Mouse (Mus musculus) T-cell, adult 2 months (primary cell): Measurements from ENCODE around the gene Rac2.

Experiments
- DNase-seq: peaks from one replicate; pipeline ENCODE4 v3.0.0; 2022; ENCODE audit warnings: low spot score

Rac2 gene

DNA sequence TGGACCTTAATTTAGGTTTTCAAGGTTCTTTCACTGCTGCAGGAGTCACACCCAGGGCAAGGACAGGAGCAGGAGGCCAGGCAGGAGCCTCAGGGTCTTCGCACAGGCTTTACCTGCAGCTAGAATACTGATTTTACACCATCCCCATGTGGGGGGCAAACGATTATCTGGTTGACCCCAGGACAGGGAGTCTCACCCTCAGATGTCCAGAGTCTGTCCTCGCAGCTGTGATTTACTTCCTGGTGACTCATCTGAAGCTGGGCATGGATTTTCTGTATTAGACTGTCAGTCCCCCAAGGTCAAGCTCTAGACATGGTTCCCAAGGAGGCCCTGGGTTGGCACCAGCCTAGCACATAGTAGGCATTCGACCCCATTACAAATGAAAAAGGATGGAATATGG lies 26.5 kb downstream of the Rac2 start:
- DNase-seq, result no peak

DNA sequence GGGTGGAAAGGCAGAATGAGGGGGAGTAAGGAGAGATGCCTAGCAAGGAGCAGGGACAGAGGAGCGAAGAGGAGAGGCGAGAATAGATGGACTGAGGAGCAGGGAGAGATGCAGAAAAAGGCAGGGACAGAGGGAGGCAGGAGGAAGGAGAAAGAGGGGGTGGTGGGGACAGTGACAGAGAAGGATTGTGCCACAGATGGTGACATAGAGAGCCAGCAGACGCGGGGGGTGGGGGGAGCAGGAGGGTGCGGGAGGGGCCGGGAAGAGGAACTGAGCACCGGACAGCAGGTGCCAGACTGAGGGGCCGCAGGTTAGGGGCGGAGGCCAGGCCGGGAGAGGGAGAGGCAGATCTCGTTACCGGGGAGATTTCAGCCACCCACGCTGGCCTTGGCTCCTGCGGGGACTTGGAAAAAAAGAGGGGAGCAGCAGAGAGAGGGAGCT lies 28.0 kb downstream of the Rac2 start, which contains the start of gene Sstr3:
Gene Sstr3, minus strand, starts transcription at position 125 of the 441 bp plus-strand sequence.
- DNase-seq, result no peak

DNA sequence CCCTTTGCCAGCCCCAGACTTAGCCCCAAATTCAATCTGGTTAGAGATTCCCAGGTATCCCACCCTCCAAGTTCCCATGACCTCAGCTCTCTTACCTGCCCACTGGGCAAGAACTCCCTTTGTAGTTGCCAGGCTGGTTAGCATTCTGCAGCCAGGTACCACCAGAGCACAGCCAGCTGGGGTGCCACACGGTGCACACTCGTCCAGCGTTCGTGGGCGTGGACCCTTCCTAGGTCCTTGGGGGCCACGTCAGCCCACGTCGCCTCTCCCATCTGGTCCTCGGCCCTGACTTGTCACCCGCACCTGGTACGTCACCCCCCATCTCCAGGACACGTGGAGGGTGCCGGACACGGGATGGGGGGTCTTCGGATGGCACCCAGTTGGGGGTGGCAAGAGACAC lies 28.5 kb downstream of the Rac2 start:
- DNase-seq, result no peak

DNA sequence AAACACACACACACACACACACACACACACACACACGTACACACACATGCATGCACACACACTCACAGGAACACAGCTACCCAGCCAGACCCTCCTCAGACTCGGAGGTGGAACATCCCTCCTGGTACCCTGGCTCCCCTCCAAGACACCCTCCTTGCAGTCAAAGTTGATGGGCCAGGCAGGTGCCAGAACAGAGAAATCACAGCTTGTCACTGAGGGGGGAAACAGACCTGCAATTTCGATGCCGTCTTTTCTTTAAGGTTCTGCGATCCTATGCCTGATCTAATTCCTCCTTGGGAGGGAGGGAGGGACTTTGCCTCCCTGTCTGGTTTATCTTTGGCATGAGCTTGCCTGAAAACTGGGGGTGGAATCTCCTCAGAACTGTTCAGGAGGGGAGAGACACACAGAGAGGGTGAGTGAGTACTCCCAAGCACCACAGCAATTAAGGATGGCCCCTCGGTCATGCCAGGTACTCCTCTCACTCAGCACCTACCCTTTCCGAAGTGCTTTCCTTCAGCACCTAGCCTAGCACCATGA lies 29.7 kb downstream of the Rac2 start:
- DNase-seq, result no peak

DNA sequence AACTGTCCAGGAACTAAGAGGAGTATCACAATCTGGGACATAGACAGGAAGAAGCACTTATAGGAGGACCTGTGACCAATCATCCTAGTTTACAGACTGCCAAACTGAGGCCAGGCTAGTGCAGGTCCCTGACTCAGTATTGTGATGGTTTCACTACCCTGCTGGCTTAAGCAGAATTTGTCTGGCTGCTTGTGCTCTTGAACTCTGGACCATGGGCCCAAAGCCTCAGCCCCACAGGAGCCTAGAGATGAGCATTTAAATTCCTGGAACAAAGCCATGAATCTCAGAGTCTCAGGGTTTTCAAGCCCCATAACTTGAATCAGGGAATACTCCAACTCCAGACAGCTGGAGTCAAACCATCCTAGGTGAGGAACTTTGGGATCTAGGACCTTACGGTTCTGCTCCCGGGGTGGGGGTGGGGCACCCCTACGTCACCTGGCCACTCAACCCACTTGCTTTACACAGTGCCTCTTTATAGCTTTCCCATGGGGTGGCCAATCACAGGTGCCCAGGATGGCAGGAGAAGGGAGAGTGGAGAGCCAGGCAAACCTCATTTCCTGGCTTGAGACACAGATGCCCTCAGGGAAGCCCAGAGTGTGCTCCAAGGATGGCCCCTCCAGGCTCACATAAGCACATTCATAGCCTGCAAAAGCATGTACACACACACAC lies 30.4 kb downstream of the Rac2 start:
- DNase-seq, result no peak

DNA sequence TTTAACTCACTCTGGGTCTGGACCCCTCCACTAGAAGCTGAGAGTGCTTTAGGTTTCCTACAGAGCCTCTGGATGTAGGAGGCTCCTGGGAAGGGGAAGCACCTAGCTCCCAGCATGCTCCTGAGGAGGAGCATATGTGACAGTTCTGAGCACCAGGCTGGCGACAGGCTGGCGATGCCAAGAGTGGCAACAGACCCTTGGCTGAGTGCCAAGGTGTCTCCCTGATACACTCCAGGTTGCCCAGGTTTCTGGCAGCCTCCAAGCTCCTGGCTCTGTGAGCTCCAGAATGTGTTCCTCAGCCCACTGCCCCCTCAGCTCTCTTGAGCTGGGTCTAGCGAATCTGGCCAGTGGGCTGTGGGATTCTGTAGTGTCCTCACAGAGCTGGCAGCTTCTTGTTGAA lies 31.0 kb downstream of the Rac2 start:
- DNase-seq, result no peak

DNA sequence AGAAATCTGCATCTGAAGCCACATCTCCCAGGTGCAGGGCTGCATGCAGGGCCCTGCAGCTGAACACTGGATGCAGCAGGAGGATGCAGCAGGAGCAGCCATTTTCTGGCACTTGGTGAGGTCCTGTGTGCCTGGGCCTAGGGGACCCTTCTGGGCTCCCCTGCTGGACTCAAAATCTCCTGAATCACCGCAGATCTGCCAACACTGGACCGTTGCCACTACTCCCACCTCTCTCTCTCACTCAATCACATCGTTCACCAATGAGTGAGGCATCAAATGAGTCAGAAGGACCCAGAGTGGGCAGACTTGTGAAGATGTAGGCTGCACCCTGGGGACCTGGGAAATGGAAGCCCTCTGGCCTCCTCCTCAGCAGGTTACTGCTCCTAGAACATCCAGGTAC lies 31.5 kb downstream of the Rac2 start:
- DNase-seq, result no peak

DNA sequence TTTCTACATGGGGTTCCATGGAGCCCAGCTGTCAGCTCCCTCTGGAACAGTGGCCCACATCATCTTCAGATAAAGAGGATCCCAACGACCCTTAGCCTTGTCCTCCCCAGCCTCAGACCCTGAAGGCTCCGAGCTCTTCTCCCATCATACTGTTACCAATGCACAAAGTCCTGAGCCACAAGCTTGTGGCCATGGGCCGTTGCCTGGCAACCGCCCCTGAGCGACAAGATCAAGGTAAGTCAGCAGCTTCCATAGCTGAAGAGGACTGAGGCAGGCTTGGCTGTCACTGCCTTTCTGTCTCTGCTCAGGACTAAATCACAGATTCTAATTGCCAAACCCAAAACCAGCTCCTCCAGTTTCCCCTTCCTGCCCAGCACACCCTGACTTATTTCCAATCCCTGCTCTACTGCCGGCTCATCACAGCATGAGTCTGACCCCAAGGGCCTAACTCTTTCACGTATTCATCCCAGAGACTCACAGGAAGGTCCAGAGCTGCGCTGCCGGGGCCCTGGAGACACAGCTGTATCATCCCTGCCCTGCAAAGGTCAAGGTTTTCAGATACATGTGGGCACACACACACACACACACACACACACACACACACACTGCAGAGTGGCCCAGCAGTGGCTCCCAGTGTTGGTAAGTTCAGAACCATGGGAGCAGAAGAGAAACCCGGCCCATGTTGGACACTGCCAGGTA lies 36.7 kb downstream of the Rac2 start:
- DNase-seq, result no peak

DNA sequence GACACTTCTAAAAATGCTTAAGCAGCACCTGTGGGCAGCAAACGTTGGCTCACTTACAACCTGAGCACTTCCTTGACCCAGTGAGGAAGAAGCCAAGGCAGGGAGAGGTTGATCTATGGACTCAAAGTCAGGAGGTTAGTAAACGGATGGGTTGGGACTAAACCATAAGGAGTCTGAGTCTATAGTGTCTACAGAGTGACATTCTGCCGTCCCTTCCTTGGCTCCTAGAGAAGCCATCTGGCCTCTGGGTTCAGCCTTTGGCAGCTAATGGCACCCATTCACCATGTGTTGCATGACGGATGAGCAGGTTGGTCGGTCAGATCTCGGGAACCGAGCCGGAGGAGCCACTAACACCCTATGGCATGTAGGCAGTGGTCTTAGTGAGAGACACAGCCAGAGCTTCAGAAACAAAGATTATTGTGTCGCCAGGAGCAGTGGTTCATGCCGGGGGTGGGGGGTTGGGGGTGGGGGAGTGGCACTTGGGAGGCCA lies 39.2 kb downstream of the Rac2 start:
- no peak for DNase-seq

DNA sequence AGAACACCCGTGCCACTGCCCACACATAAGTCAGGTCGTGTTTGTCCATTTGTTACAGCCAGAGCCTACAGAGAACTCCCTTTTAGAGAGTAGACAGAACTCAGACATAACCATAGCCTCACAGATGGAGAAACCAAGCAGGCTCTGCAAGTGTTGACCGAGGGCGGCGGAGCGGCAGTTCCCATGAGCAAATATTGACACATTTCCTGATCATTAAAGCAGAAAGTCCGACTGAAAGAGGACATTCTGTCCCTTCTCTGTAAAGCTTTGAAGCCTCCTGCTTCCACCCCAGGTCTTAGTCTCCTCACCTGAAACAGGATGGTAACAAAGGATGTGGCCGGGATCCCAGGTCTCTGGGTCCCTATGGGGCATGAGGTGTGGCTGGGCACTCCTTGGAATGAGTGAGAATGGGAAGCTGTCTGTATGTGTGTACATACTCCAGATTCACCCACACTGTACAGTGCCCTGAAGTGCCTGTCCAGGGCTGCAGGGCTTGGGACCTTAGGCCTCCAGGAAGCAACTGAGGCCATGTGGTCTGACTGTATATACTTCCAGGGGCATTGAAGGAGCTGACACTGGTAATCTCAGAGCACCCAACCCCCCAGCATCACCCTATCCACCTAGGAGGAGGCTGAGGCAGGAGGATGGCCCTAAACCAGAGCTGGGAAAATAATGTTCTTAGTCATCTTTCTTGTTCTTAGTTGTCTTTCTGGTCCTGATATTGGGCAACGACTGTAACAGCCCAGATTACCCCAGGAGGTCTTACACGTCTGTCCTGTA lies 39.8 kb downstream of the Rac2 start:
- DNase-seq, result no peak

DNA sequence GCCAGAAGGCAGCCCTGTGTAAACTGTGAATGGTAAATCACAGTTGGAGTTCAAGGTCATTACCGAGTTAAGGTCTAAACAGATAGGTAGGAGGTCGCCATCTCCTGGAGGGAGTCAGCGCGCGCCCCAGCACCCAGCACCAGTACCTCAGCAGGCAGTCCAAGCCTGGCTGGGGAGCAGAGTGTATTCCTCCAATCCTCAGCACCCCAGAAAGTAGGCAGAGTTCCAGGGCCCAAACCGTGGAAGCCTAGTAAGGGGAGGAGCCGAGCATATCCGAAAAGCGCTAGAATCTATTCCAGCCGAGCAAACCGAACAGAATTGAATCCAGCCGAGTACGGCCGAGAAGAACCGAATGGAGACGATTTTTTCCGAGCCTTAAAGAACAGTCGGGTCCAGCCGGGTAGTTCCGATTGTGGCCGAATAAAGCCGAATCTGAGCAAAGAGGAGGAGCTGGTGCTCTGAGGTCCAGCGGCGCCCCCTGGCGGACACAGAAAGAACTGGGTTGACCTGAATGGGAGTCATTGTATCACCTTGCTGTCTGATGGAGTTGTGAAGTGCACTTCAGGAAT lies 40.6 kb downstream of the Rac2 start:
- peak; percentile 96 for DNase-seq

DNA sequence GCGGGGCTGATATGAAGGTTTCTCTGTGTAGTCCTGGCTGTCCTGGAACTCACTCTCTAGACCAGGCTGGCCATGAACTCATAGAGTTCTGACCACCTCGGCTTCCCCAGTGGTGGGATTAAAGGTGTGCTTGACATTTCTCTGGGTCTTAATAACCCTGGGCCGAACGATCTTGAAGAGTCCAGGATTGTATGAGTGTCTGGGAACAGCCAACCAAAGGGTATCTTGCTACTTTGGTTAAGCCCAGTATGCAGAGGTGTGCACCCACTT lies 41.2 kb downstream of the Rac2 start:
- no peak for DNase-seq

DNA sequence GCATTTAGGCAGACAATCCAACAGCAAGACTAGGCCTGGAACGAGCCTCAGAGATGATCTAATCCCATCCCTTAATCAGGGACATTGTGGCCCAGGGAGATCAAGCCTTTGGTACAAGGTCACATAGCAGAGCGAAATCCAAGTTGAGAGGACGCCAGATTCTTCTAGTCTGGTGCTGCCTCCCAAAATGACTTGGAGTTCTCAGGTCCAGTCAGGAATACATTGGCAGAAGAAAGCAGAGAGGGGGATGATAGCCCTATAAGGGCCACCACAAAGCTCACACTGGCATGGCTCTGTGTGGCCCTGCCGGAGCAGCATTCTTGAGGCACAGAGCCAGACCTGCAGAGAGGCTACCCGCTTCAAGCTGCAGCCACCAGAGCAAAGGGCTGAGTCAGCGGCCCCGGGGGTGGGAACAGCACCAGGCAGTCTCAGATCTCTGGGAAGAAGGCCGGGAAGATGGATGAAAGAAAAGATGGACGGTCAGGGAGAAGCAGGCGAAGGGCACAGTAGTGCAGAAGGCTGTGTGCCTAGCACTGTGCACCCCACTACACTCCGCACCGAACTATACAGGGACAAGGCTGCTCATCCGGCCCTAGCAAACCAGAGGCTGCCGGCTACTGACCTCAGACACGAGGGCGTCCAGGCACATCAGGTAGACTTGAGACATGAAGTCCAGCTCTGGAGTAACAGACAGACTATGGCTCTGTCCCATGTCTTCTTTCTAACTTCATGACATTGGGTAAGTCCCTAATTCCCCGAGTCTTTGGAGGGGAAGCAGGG lies 41.7 kb downstream of the Rac2 start, which contains the start of gene C1qtnf6:
Gene C1qtnf6, minus strand, starts transcription at position 746 of the 780 bp plus-strand sequence.
- no peak for DNase-seq

DNA sequence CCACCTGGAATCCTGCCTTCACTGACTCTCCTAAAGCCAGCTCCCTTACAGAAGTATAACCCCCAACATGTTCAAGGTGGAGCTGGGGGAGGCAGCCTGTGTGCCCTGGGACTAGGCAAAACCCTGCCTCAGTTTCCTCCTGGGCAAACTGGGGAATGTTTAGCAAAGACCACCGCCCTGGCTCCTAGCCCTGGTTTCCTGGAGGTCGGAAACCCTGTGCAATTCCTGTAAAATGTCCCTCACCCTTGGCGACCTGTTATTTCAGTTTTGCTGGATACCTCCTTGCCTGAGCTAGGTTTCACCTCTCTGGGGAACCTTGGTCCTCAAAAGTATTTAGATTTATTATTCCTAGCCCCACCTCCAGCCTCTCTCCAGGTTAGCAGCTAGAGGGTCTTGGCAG lies 42.4 kb downstream of the Rac2 start:
- no peak for DNase-seq

DNA sequence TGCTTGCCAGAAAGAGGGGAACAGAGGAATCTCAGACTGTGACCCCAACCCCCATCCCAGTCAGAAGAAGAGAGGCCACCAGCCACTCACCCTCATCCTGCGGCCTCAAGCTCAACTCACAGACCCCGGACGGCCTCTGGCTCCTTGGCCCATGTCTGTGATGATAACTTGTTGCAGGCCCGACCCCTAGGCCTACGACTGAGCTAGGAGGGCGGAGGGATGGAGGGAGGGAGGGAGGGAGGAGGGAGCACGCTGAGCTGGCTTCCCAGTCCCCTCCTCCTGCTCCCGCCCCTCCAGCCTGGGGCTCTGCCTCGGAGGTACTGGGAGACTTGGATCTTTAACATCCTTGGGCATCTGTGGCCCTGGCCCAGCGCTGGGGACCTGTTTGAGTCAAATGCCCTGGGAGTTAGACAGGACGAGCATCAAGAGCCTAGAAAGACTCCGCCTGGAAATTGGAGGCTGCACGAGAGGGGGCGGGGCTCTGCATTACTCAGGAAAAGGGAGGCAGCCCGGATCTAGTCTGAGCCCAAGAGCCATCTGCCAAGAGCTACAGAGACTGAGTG lies 43.1 kb downstream of the Rac2 start:
- DNase-seq, result no peak

DNA sequence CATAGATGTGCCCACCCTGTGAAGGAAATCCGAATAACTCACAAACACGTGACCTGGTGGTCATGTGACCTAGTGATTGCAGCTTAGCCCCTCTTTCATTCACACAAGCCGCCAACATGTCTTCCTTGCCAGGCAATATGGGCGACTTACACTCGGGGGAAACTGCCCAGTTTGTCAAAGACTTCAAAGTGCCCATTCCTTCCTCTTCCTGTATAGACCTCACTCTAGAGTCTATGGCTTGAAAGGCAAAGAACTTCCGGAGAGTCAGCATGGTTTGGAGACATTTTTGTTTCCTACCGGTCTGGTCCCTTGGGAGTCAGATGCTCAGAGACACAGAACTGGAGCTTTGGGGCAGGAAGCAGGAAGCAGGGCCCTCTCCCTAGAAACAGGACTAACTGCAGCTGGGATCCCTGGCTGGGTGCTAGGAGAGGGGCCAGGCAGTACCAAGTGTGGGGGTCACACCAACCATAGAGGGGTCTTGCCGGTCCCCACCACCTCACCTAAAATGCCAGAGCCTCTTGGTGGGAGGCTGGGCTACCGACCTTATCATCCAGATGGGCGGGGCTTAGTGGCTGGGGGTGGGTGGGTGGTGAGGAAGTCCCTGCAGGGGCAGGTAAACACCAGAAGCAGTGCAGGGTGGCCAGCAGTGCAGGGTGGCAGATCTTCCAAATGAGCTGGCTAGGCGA lies 43.7 kb downstream of the Rac2 start:
- DNase-seq, result peak; percentile 51

DNA sequence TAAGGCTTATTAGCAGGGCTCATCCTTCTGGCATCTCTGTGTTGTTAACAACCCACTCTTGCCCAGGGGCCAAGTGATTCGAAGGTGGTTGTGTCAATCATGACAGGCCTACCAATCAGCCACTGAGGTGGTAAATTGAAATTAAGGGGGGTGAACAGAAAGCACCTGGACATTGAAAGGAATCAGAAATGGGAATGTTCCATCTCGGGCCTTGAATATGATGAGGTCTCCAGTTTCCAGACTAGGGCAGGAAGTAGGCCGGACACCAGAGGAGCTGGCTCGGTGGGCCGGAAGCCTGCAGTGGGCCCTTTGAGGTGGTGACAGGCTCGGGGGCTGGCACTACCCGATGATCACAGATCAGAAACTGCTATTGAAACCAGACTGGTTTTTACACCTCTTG lies 44.6 kb downstream of the Rac2 start:
- DNase-seq, result peak; percentile 79

DNA sequence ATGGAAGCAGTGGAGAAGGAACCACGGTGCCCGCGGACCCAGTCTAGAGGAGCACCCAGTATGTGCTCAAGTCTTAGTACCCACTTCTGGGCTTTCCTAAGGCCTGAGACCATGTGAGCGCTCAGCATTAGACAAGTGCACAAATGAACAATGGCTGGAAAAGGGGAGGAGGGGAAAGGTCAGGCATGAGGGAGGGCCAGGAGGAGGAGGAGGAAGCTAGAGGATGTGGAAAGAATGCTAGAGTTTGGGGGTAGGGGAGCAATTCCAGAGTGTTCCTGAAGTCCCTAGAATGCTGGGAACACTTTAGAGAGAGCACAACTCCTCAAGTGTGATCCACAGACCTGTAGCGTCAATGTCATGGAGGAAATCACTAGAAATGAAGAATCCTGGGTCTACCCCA lies 48.4 kb downstream of the Rac2 start:
- DNase-seq, result no peak

DNA sequence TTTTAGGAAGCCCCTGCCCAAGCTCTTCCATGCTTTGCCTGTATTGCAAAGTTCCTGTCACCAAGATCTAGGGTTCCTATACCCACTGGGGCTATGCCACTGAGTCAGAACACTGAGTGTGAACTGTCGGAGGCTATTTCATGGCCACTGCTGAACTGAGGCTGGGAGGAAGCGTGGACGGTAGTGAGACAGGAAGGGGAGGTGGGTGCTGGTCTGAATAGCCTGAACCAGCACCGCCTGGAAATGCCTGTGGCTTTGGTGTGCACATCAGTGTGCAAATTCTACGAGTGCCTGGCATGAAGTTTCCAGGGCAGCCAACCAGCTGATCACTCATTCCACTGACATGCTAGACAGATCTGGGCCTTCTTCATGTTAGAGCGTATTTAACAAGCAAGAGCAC lies 50.7 kb downstream of the Rac2 start:
- DNase-seq, result no peak

DNA sequence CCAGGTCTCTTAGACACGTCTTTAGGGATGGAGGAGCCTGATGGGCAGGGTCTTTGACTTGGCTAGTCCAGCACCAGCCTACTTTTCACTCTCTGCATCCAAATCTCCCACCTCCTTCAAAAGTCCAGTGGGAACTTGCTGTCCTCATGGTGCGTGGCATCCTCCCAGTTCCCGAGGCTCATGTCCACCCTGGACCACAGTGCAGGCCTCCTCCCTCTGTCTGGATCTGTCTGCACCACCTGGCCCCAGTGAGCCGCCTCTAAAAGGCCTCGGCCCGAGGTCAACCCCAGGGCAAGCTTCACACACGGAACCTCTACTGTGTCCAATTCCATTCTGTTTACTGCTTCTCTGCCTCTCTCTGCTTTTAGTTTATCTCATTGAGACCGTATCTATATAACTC lies 51.3 kb downstream of the Rac2 start:
- no peak for DNase-seq
